Mouse (Mus musculus) cerebellum, postnatal 10 days (tissue): ENCODE measurements at regions not wholly inside any gene's neighbourhood (a gene's known extent, or its start where the extent isn't known, plus 50 kb on each side); places are given as distances from the start of the nearest gene placed in this dataset.

Experiments
- DNase-seq, 2 experiments: peaks; one replicate each; pipeline ENCODE4 v3.0.0; 2021; ENCODE audit warnings: mixed read lengths in 2 of 2

DNA sequence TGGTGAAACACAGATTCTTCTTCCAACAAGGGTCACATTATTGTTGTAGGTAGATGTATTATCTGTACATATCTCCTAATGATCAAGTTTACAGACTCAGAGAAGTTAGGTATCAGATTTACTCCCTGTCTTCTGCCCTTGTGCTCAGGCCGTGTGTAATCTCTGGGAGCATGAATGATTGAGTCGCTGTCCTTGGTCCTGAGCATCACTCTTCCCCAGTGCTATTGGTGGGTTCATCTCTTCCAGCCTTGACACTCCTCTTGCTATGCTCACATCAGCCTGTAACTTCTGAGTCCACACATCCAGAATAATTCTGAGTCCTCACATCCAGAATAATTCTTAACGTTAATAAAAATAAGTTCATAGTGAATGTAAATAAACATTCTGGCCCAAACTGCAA is 295.6 kb downstream of the Basp1 start:
- DNase-seq = peak in 1 of 2 experiments; percentile 9

DNA sequence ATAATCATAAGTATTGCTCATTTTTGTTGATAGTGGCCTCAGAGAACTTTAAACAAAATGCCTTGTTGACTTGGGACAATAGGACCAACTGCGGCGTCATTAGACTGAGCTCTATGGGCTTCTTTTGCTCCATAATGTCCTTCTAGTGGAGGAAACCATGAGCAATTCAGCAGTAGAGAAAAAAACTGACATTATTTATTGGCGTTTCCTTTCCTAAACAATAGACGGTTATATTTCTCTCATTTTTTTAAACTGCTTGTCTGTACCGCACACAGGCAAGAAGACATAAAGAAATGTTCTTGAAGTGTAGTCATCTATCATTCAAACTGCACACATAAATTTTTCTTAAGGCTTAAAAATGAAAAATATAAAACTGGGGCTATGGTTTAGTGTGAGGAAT is 310.8 kb downstream of the Basp1 start:
- no peak for DNase-seq

DNA sequence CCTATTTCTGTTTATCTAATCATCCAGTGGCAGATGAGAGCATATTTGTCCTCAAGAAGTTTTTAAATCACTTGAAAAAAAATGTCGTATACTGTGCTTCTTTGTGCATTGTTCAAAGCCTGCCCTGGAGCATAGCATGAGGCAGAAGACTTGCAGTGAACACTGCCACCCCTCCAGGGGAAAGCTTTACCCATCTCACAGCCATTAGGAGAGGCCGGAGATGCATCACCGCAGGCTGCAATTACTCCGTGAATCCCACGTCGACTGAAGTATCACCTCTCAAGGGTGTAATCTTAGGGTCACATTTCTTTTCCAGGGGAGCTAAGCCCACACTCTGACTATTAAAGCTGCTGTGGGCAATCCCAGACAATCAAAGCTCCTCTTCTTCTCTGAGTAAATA is 319.8 kb downstream of the Basp1 start:
- no peak for DNase-seq

DNA sequence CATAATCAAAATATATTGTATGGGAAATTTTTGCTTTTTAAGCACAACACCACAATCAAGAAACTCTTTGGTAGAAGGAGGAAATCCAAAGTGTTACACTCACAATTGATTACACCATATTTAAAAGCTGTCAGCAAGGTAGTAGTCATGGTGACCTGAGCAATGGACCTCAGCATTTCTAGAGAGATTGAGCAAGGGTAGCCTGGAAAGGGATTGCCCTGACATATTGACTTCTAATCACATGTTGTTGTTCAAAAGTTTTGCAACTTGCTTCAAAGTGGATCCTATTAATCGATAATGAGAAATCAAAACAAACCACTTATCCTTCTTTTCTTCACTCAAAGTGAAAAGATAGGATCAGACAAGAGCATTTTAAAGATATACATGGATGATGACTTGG is 343.9 kb downstream of the Basp1 start:
- no peak for DNase-seq

DNA sequence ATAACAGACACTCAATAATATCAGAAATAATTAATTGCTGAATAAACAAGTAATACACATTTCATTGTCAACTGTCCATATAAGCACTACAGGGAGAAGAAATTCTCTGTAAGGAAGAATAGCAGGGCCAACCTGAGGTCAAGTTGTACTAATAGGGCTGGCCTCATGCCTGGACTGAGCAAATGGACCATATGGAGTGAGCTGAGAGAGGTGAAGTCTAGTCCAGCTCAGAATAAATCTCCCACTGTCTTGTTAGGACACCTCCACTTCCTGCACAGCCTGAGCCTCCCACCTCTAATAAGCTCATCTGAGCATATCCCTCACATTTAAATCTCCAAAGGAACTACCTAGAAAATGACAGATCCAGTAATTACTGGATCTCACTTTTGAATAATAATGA is 354.2 kb downstream of the Basp1 start:
- peak; percentile 84 to 90 for DNase-seq

DNA sequence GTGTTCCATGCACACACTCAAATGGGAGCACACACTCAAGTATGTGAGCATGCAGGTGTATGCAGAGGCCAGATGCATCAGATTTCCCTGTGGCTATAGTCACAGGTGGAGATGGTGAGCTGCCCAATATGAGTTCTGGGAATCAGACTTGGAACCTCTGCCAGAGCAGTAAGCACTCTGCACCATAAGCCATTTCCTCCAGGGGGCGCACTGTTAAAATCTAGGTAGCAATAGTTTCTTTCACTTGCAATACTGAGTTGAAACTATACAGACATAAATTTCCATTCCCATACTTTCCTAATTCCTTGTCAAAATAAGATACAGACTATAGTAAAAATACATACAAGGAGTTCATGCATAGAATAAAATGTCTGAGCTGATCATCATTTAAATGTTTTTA is 365.7 kb downstream of the Basp1 start:
- DNase-seq = peak; percentile 82 to 84

DNA sequence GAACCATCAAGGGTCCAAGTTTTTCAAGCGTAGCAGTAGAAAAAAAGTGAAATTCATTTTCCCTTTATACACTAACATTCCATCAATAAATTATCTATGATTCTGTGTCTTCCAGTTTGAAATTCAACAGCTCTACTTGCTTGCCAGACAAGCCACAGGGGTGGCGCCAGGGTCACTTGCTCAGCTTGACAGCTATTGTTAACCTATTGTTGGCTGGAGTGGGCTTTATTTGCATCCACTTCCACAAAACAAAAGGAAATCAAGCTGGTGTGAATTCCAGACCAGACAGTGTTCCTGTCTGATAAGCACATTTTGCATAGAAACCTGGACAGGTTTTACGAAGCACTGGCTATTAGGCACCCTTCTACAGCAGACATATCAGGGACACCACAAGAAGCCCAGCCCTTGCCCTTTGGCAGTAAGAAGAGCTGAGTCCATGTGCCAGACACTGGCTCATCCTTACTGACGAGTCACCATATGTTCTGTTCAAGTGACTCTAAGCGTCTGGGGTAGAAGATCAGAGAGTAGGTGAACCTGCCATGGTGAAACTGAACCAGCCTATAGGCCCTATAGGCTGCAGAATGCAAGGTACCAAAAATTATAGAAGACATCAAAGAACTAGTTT is 366.9 kb downstream of the Basp1 start:
- DNase-seq = peak; percentile 63 to 81

DNA sequence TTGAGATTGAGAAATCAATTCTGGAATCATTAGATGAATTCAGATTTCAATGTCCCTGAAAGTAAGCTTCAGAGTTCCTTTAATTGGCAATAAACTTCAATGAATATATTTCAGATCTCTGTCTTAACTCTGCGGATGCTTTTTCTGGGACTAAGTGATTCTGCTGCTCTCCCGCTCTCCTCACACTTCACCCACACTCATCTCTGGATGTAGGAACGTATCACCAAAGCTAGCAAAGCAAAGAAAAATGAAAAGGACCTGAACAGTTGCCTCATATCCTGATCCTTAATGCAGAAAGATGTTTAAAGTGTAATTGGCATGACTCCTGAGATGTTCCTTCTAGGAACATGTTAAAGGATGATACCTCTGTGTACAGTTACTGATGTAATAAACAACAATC is 377.3 kb downstream of the Basp1 start:
- DNase-seq = no peak

DNA sequence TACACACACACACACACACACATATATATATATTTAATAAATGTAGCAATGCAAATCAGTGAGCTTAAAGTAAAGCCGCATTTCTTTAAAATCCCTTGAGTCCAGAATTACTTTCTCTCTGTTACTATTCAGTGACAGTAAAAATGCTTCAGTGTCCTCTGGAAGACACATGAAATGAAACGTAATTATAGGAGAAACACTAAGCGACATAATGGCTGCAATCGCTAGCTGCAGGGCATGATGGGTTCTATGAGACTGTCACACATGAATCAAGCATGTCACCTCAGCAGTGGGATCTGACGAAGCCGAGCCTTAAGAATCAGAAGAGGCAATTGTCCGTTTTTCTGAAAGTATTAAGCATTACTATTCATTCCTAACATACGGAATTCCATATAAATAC is 385.7 kb downstream of the Basp1 start:
- no peak for DNase-seq

DNA sequence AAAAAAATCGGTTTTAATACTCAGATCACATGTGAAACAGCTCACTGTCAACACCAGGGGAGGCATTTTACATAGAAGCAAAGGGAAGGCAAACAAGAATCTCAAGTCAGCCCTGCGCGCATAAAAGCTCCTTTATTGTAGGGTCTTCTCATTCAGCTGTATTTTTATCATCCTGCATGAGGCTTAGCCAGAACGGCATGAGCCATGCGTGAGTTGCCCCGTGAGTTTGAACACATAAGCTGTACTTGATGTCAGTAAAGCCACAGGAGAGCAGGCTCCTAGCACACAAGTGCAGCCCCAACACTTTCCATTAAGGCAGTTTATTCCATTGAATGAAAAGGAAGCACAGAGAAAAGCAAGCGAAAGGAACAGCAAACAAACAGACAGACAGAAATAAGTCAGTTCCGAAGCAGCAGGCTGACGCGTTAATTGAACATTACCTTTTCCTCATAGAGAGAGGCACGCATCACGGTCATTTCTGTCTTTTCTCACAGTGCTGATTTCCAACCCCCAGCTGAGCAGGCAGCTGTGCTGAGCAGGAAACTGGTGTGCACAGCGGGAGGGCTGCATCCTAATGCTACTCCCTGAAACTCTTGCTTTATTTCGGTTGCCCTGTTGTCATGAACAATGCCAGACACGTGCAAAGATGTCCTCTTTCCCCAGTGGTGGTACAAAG is 386.6 kb downstream of the Basp1 start:
- DNase-seq = peak; percentile 68 to 83

DNA sequence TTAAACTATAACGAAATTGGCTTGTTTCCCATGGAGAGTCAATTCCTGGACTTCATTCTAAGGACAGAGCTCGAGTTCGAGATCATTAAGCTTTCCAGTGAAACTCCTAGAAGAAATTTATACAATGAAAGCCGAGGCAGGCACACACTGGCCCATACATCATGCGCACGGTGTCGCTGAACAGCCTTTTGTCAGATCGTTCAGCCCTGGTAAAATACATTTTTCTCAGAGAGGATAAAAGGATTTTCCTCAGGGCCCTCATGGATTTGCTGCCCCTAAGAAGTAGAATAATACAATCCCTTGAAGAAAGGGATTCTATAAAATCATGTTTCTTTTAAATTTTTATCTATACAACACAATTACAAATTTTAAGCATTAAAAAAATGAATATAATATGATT is 387.2 kb downstream of the Basp1 start:
- DNase-seq = no peak

DNA sequence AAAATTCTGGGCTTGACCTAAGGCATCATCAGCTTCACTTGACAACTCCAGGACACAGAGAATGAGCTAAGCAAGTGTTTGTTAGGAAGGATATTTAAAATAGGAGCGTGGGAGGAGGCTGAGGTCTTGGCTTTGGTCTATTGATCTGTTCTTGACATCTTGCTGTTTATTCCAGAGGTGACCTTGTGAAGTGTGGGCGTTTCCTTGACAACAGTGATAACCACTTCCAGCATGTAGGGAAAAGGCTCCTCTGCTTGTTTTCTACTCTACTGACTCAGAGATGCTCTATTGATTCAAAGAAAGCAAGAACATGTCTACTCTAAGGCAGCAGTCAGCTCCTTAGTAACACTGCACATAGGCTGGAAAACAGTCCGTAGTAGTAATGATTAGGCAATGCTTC is 392.6 kb downstream of the Basp1 start:
- DNase-seq = no peak

DNA sequence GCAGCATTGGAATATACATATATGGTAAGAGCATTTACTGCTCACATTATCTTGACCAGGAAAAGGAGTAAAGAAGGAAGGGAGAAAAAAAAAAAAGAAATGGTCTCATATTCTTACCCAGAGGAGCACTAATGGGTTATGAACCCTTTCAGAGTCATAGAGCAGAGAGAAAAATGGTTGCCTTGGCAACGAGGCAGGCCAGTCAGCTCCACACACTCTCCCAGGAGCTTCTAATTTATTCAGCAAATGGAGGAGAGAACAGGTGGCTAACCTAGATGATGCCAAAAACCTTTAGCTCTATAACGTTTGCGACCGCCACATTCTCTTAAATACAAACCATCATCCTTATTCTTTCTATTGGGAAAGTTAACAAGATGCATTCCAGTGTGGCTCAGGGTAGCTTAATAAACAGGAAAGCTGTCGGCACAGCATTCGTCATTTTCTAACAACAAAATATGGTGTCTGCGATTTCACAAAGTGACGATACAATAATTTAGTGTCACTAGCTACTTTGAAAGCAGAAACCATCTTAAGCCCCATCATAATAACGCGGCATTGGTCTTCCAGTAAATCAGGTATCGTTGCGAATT is 394.1 kb downstream of the Basp1 start:
- DNase-seq = peak; percentile 75 to 78

DNA sequence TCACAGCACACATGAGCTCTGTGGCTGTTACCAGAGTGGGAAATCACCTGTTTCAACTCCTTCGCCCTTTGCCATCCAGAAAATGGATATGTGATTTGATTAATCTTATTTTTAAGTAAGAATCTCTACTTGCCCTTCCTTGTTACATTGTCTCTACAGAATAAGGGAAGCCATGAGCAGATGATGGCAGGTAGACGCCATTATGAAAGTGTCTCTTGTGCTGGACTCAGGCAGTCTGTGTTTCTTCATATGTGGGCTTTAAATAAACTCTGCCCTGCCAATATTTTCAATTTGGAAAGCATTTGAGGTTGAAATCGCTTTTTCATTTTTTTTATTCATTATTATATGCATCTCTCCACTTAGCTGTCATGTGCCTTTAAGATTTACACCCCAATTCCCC is 394.6 kb downstream of the Basp1 start:
- no peak for DNase-seq

DNA sequence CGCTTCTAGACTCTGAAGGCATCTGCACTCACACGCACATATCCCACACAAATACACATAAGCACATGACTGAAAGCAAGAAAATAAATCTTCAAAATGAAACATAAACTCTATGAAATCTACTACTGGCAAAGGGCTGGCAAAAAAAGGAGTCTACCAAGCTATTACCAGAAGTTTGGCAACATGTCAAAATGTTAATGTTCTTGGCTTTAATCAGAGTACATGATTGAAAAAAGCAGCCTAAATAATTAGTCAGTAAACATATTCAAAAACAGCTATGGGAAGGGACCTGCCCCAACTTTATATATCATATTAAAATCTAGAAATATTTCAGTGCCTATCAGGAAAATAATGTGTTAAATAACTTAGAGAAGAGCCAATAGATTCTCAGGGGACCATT is 405.8 kb downstream of the Basp1 start:
- DNase-seq = peak in 1 of 2 experiments; percentile 34

DNA sequence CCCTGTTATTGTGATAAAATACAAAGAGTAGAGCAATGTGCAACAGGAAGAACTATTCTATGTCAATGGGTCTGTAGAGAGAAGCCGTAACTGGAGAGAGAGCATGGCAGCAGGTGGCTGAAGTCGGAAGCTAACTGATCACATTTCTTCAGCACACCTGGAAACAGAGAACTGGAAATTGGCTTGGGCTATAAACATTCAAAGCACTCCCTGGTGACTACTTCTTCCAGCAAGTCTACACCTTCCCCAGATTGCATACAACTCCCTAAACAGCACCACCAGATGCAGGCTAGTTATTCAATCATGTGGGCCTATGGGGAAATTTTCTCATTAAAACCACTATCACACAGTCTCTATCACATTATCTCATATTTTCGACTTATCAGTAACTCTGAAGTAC is 413.4 kb downstream of the Basp1 start:
- DNase-seq = no peak

DNA sequence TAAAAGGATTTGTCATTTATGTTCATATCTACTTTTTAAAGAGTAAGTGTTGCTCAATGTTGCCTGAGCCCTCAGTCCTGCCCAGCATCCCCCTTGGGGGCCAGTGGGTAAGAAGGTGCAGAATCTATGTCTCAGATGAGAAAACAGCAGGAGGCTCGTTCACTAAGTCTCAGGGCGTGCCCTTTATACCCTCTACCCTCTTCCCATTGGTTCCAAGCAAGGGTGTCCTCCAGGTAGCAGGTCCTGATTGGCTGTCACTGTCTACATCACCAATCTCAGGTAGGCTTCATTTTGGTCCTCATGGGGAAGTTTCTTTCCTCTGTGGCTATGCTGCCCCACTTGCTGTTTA is 420.3 kb downstream of the Basp1 start:
- DNase-seq = no peak

DNA sequence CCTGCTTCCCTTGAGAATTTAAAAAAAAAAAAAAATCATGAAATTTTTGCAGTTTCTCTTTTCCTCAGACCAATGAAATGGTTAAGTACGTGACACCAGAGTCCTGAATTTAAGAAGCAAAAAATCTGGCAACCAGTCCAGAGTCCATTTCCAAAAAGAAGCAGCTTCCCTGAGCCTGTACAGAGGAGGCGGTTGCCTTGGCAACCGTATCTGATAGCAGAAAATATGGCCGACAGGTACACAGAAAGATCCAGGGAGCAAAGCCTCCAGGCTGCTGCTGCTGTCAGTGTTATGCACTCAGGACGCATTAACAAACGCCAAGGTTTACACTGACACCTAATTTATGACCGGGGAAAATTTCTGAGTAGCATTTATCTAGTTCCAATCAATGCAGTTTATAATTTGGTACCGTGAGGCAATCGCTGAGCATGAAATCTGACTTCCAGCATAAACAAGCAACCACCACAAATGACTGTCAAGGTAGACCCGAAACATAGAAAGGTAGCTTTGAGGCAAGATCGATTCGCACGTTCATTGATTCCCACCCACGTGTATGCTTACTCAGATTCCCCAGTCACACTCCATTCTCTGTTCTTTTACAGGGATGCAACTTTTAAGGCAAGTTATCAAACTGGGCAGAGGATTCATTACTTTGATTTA is 420.8 kb downstream of the Basp1 start:
- DNase-seq = peak; percentile 78 to 81

DNA sequence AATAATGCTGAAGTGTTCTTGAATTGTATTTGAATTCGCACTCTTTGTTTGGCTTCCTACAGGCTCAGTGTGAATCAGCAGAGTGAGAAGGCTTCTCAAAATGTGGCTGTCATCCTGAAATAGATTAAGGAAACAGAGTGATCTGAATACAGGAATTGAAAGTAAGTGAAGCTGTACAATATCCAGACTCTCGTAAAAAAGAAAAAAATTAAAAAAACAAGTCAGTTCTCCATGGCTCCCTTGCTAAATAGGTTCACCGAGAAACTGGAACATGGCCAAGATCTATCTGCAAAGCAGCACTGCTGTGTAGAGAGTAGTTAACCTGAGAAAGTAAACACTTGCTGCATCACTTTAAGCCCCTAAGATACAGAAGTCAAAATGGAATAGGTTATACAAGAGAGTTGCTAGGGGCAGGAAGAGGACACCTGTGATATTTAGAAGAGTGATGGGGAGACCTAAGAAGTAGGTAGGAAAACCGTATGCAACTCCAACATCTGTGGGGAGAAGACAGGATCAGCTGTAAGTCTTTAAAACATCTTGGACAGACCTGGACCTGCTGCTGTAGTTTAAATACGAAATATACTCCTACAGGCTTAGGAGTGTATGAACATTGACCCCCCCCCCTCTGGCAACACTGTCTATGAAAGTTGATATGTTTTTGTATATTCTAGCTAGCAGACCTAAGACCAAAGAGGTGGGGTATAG is 423.3 kb downstream of the Basp1 start:
- peak; percentile 10 to 51 for DNase-seq

DNA sequence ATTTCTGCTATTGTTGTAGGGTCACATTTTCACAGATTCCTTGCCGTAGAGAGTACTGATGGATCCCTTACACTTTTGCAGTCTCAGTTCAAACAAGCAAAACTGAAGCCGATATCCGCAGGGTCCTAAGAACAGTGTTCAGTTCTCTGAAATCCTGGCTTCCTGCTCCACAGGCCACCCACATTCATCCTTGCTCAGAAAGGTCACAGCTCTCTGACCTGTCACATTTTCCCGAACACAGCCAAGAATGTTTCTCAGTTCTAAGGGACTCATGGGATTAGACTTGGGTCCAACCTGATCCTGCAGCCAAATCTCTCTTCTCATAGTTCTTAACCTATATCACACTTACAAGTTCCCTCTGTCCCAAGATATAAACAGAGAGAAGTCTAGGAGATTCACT is 432.7 kb downstream of the Basp1 start:
- DNase-seq = no peak

DNA sequence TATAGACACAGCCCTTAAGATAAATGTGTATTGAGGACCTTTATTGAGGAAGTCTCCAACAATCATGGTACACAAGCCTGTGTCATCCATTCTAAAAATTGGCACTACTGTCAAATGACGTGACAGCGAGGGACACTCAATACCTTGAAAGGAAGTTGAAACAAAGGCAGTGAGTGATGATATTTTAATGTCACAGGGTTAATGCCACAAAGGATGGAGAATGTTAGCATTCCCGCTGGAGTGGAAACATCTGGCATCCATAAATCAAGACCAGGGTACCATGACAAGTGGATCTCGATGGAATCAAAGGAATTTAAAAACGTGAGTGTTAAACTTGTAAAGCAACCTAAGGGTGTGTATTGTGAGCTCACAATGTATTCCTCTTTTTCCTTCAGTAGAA is 441.5 kb downstream of the Basp1 start:
- no peak for DNase-seq

DNA sequence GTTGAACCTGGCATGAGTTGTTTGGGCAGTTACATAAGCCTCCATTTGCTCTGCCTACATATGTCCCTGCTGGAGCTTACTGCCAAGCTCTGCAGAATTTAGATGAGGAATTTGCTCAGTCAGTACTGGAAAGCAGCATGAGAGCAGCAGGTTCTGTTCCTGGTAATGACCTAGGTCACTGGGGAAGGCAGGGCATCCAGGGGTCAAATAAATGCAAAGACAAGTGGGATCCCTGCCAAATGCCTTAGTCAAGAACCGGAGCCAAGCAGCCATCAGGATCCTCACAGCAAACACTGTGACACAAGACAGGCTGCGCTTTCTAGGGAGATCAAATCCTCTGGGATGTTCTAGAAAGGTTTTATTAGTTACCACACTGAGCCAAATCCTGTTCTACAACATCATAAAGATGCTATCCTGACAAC is 444.2 kb downstream of the Basp1 start:
- peak; percentile 75 to 85 for DNase-seq

DNA sequence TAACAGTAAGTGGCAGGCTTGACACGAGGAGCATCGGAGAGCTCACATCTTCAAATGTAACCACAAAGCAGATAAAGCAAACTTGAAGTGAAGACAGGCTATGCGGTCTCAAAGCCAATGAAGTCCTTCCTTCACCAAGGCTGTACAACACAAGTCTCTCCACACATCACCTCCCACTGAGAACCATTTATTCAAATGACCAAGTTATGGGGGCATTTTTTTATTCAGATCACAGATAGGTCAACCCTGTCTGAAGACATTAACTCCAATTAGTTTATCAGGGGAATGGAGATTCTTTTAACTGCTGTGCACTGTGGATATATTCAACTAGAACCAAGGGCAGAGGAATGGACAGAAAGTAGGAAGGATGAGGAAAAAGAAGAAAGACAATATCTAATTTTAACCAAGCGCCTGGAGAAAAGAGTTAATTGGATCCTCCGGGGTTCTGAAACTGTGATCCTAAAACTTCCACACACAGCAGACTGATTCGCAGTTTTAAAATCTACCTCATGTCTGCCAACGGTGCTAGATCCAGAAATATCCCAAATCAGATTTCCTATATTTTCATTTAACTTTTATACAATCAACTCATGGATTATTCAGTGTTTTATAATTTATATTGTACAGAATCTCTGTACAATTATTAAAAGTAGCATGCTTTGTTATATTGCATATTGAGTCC is 444.8 kb downstream of the Basp1 start:
- peak in 1 of 2 experiments; percentile 11 for DNase-seq
